Comparison of ENCODE assay signal across 22 mouse cellular contexts in genomic region chr16:7158856-7159826, GRCm38 (mm10).
DNase-seq lines count a peak whose midpoint lies in the region; ATAC-seq and TF ChIP-seq lines count a peak whose summit lies in the region.
"Had no signal": no experiment of that assay in that cellular context is flagged by ENCODE, and none has a peak within 500 bp of the region (broad histone marks: within the 10 kb centered on the region; RNA-seq: fewer than 3 reads in every experiment).

No protein-coding gene starts in this region.

- H3K4me3 ChIP-seq in forebrain, embryonic 13.5 days = no peak overlapping the region
- no peak overlapping the region for H3K4me3 ChIP-seq in forebrain, embryonic 12.5 days (replicated peaks)
- H3K4me3 ChIP-seq in hindbrain, embryonic 12.5 days = no peak overlapping the region
- no peak overlapping the region for H3K4me3 ChIP-seq in hindbrain, embryonic 10.5 days
- H3K4me3 ChIP-seq in hindbrain, embryonic 13.5 days = no peak overlapping the region
- H3K4me3 ChIP-seq in midbrain, postnatal 0 days (ENCODE audit: low read depth, low read length) = no peak overlapping the region
- H3K4me3 ChIP-seq: heart, embryonic 13.5 days; intestine, embryonic 15.5 days; limb, embryonic 13.5 days; liver, embryonic 13.5 days had no signal

- ATAC-seq in forebrain, embryonic 13.5 days = peak; percentile 69
- ATAC-seq in forebrain, embryonic 12.5 days (ENCODE audit: low FRiP score) = no peak
- no peak for ATAC-seq in hindbrain, embryonic 12.5 days (ENCODE audit: low FRiP score)
- no peak for ATAC-seq in hindbrain, embryonic 13.5 days (ENCODE audit: low FRiP score)
- ATAC-seq in midbrain, postnatal 0 days (ENCODE audit: low FRiP score) = no peak
- ATAC-seq: intestine, embryonic 15.5 days had no signal

- H3K36me3 ChIP-seq in forebrain, embryonic 13.5 days (ENCODE audit: poor library complexity, severe bottlenecking) = no peaks in the 10 kb centered on the region
- no peaks in the 10 kb centered on the region for H3K36me3 ChIP-seq in forebrain, embryonic 12.5 days (replicated peaks)
- no peaks in the 10 kb centered on the region for H3K36me3 ChIP-seq in hindbrain, embryonic 12.5 days
- H3K36me3 ChIP-seq in hindbrain, embryonic 10.5 days = no peaks in the 10 kb centered on the region
- H3K36me3 ChIP-seq in hindbrain, embryonic 13.5 days = no peaks in the 10 kb centered on the region
- no peaks in the 10 kb centered on the region for H3K36me3 ChIP-seq in midbrain, postnatal 0 days (ENCODE audit: insufficient read depth, low read length)
- H3K36me3 ChIP-seq: heart, embryonic 13.5 days; intestine, embryonic 15.5 days; limb, embryonic 13.5 days; liver, embryonic 13.5 days had no signal

- 46% methylated on average over 8 of the region's 8 CpGs for WGBS in forebrain, embryonic 13.5 days
- 47% methylated on average over 8 of the region's 8 CpGs for WGBS in forebrain, embryonic 12.5 days
- WGBS in hindbrain, embryonic 12.5 days = 70% methylated on average over 8 of the region's 8 CpGs
- WGBS in hindbrain, embryonic 10.5 days = 77% methylated on average over 8 of the region's 8 CpGs
- WGBS in hindbrain, embryonic 13.5 days = 62% methylated on average over 8 of the region's 8 CpGs
- 39% methylated on average over 8 of the region's 8 CpGs for WGBS in midbrain, postnatal 0 days

- H3K27ac ChIP-seq in forebrain, embryonic 13.5 days = peak overlapping the region; percentile 59; the same call in 1 of the 2 replicates
- H3K27ac ChIP-seq in forebrain, embryonic 12.5 days = no peak overlapping the region
- H3K27ac ChIP-seq in hindbrain, embryonic 12.5 days = peak overlapping the region; percentile 37; the same call in 1 of the 2 replicates
- H3K27ac ChIP-seq in hindbrain, embryonic 10.5 days = no peak overlapping the region
- peak overlapping the region; percentile 70 for H3K27ac ChIP-seq in hindbrain, embryonic 13.5 days
- peak overlapping the region; percentile 52; the same call in 1 of the 2 replicates for H3K27ac ChIP-seq in midbrain, postnatal 0 days (ENCODE audit: low read depth, low read length)
- H3K27ac ChIP-seq: heart, embryonic 13.5 days; intestine, embryonic 15.5 days; limb, embryonic 13.5 days; liver, embryonic 13.5 days; macrophage had no signal

- H3K27me3 ChIP-seq in forebrain, embryonic 13.5 days = no peaks in the 10 kb centered on the region
- 0 out of 2 replicates have a peak, but pooled peaks cover 5% of the 10 kb centered on the region for H3K27me3 ChIP-seq in forebrain, embryonic 12.5 days
- no peaks in the 10 kb centered on the region for H3K27me3 ChIP-seq in hindbrain, embryonic 12.5 days
- no peaks in the 10 kb centered on the region for H3K27me3 ChIP-seq in hindbrain, embryonic 10.5 days (ENCODE audit: insufficient read depth, poor library complexity, severe bottlenecking)
- no peaks in the 10 kb centered on the region for H3K27me3 ChIP-seq in hindbrain, embryonic 13.5 days
- H3K27me3 ChIP-seq in midbrain, postnatal 0 days (ENCODE audit: insufficient read depth, low read length) = no peaks in the 10 kb centered on the region
- H3K27me3 ChIP-seq: heart, embryonic 13.5 days; intestine, embryonic 15.5 days; limb, embryonic 13.5 days; liver, embryonic 13.5 days had no signal

- no peak overlapping the region for H3K4me2 ChIP-seq in forebrain, embryonic 13.5 days
- no peak overlapping the region for H3K4me2 ChIP-seq in forebrain, embryonic 12.5 days
- H3K4me2 ChIP-seq in hindbrain, embryonic 12.5 days (replicated peaks) = no peak overlapping the region
- H3K4me2 ChIP-seq in hindbrain, embryonic 13.5 days = no peak overlapping the region
- no peak overlapping the region for H3K4me2 ChIP-seq in midbrain, postnatal 0 days (ENCODE audit: low read depth, low read length, poor library complexity, severe bottlenecking)
- H3K4me2 ChIP-seq: heart, embryonic 13.5 days; intestine, embryonic 15.5 days; limb, embryonic 13.5 days; liver, embryonic 13.5 days; lung, embryonic 14.5 days had no signal

- H3K4me1 ChIP-seq in forebrain, embryonic 13.5 days = peaks cover 26% of the 10 kb centered on the region
- peaks cover 25% of the 10 kb centered on the region for H3K4me1 ChIP-seq in forebrain, embryonic 12.5 days
- peaks cover 6% of the 10 kb centered on the region for H3K4me1 ChIP-seq in hindbrain, embryonic 12.5 days
- H3K4me1 ChIP-seq in hindbrain, embryonic 10.5 days (replicated peaks) = peaks cover 4% of the 10 kb centered on the region; the same call in 1 of the 2 replicates
- peaks cover 41% of the 10 kb centered on the region for H3K4me1 ChIP-seq in hindbrain, embryonic 13.5 days (replicated peaks)
- peaks cover 10% of the 10 kb centered on the region; the same call in 1 of the 2 replicates for H3K4me1 ChIP-seq in midbrain, postnatal 0 days (ENCODE audit: insufficient read depth, low read length)
- H3K4me1 ChIP-seq: intestine, embryonic 15.5 days; liver, embryonic 13.5 days had no signal

- H3K9ac ChIP-seq in forebrain, embryonic 13.5 days = no peak overlapping the region
- H3K9ac ChIP-seq in forebrain, embryonic 12.5 days = no peak overlapping the region
- H3K9ac ChIP-seq in hindbrain, embryonic 12.5 days = no peak overlapping the region
- no peak overlapping the region for H3K9ac ChIP-seq in hindbrain, embryonic 13.5 days
- no peak overlapping the region for H3K9ac ChIP-seq in midbrain, postnatal 0 days (replicated peaks; ENCODE audit: low read length, poor library complexity, severe bottlenecking)
- H3K9ac ChIP-seq: heart, embryonic 13.5 days; intestine, embryonic 15.5 days; limb, embryonic 13.5 days; liver, embryonic 13.5 days; lung, embryonic 14.5 days had no signal

- no peaks in the 10 kb centered on the region for H3K9me3 ChIP-seq in forebrain, embryonic 13.5 days (replicated peaks)
- H3K9me3 ChIP-seq in forebrain, embryonic 12.5 days = no peaks in the 10 kb centered on the region
- no peaks in the 10 kb centered on the region for H3K9me3 ChIP-seq in hindbrain, embryonic 12.5 days (replicated peaks)
- H3K9me3 ChIP-seq in hindbrain, embryonic 10.5 days = no peaks in the 10 kb centered on the region
- H3K9me3 ChIP-seq in hindbrain, embryonic 13.5 days = no peaks in the 10 kb centered on the region
- no peaks in the 10 kb centered on the region for H3K9me3 ChIP-seq in midbrain, postnatal 0 days (ENCODE audit: low read length)
- H3K9me3 ChIP-seq: heart, embryonic 13.5 days; intestine, embryonic 15.5 days; limb, embryonic 13.5 days; liver, embryonic 13.5 days had no signal

- TF ChIP-seq CTCF in midbrain, postnatal 0 days (IDR thresholded peaks at IDR 0.05) = no peak

- no peak for DNase-seq in hindbrain, embryonic 10.5 days (ENCODE audit: low spot score)
- DNase-seq in midbrain, postnatal 0 days (ENCODE audit: low spot score) = no peak
- DNase-seq in thymus, postnatal 0 days (ENCODE audit: low spot score) = no peak
- no peak for DNase-seq in cerebellum, postnatal 36 days
- DNase-seq: adrenal gland, adult 2 months; cerebellum, postnatal 14 days; embryo, embryonic 11 days; heart, postnatal 36 days; kidney, postnatal 4 days; liver, embryonic 13.5 days; lung, embryonic 14.5 days; right cerebral cortex, postnatal 14 days; spleen, adult 18-20 months; thymus, adult 18-20 months had no signal

Comparison
In these comparisons a context has a peak if more than half of its experiments do, and no peak if none do; other contexts are left out.
1. H3K27ac ChIP-seq: peak in forebrain, embryonic 13.5 days (single experiment), hindbrain, embryonic 12.5 days (single experiment), hindbrain, embryonic 13.5 days (single experiment) and midbrain, postnatal 0 days (single experiment); none in forebrain, embryonic 12.5 days (single experiment) and hindbrain, embryonic 10.5 days (single experiment).